Mouse (Mus musculus) bone marrow, adult 2 months (tissue): ENCODE results near the gene Pgd.

ENCODE experiments used
- CTCF ChIP-seq: fragments of 200-500 bp; IDR thresholded peaks from 2 replicates; pipeline ENCODE4 v1.5.1; 2011; ENCODE audit warnings: low read length, control low read depth; ENCODE audit not compliant: control insufficient read depth, insufficient read depth
- POLR2A ChIP-seq: fragments of 200-500 bp; IDR thresholded peaks from 2 replicates; pipeline ENCODE4 v1.6.1; 2011; ENCODE audit warnings: low read depth, mild to moderate bottlenecking, control low read depth, low read length, borderline replicate concordance; ENCODE audit not compliant: control insufficient read depth

GRCm38 (mm10) chr4:149163196-149163595 is 3.4 kb downstream of the Pgd start:
- no peak for TF ChIP-seq CTCF
- no peak for TF ChIP-seq POLR2A
